Mouse (Mus musculus): ENCODE results near the gene Rala. TPM values are rescaled to one million over a fixed set of nuclear protein-coding genes. Genes with fewer than 3 reads are reported as not detected.

Rala gene
- polyA plus RNA-seq, 1 experiment from 2014 or later, result 215 TPM

DNA sequence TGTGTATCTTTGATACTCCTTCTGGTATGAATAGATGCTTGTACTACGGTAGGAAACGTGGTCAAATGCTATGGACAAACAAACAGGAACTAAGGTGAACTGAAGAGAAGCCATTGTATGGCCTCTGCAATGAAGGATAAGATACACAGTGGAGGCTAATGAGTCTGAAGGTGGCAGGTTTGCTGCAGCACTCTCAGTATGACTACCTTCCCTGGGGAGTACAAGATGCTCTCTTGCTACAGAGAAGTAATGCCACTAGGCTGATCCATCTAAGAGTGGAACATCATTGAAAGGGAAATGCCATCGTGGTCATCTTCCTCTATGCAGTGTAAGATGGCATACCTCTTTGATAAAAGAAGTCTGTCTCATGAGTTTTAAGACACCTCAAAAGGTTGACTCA is 111.1 kb downstream of the Rala start:
- no peak overlapping the region for H3K9ac ChIP-seq (replicated peaks)
- no peaks in the 10 kb centered on the region for H3K4me1 ChIP-seq
- H3K27ac ChIP-seq (replicated peaks), result no peak overlapping the region
- no peak for ATAC-seq (replicated peaks)
- no peaks in the 10 kb centered on the region for H3K36me3 ChIP-seq
- H3K27me3 ChIP-seq, result no peaks in the 10 kb centered on the region
- H3K9me3 ChIP-seq, result no peaks in the 10 kb centered on the region
- H3K4me2 ChIP-seq (replicated peaks), result no peak overlapping the region
- H3K4me3 ChIP-seq, result no peak overlapping the region
- 67% methylated on average over 3 of the region's 3 CpGs for WGBS

Other genes starting within 250 kb of the Rala start
- 50.5 and 51.9 TPM in 2 replicates for gene Mplkip, start 249.0 kb downstream of the Rala start, polyA plus RNA-seq (2015; fragmentation: Nextera tagmentation; extraction: Ambion mirVana)
- 2.4 and 3.2 TPM in 2 replicates for gene Sugct, start 248.7 kb downstream of the Rala start, polyA plus RNA-seq (2015; fragmentation: Nextera tagmentation; extraction: Ambion mirVana)
- 19.6 and 19.7 TPM in 2 replicates for gene Cdk13, start 139.1 kb downstream of the Rala start, polyA plus RNA-seq (2015; fragmentation: Nextera tagmentation; extraction: Ambion mirVana)
- 99.6 and 105 TPM in 2 replicates for gene Yae1d1, start 49.1 kb upstream of the Rala start, polyA plus RNA-seq (2015; fragmentation: Nextera tagmentation; extraction: Ambion mirVana)